Mouse (Mus musculus) 3T3-L1 (cell line): ENCODE data around the gene Slc2a10.

ENCODE experiments used
- DNase-seq: peaks from one replicate; pipeline ENCODE4 v3.0.0-alpha.2; 2015; ENCODE audit warnings: low read depth, low spot score

Gene Slc2a10

GRCm38 (mm10) chr2:165503259-165504203, at the start of gene Slc2a10:
Gene Slc2a10, plus strand, starts transcription at chr2:165503787.
- peak; percentile 76 for DNase-seq

GRCm38 (mm10) chr2:165456710-165457109, 46.9 kb upstream of the Slc2a10 start:
- DNase-seq = peak; percentile 67

GRCm38 (mm10) chr2:165458189-165458588, 45.4 kb upstream of the Slc2a10 start:
- no peak for DNase-seq

- no peak for DNase-seq
Observed at GRCm38 (mm10) chr2:165459663-165460062, 43.9 kb upstream of the Slc2a10 start.

- DNase-seq = no peak
Observed at GRCm38 (mm10) chr2:165467824-165468452, 35.6 kb upstream of the Slc2a10 start.

GRCm38 (mm10) chr2:165470167-165470566, 33.4 kb upstream of the Slc2a10 start:
- DNase-seq = peak; percentile 14

- no peak for DNase-seq
Observed at GRCm38 (mm10) chr2:165471943-165472342, 31.6 kb upstream of the Slc2a10 start.

GRCm38 (mm10) chr2:165473003-165473402, 30.6 kb upstream of the Slc2a10 start, which contains the start of gene Slc13a3:
Gene Slc13a3, minus strand, starts transcription at chr2:165473230.
- DNase-seq = no peak

- no peak for DNase-seq
Observed at GRCm38 (mm10) chr2:165475412-165475811, 28.2 kb upstream of the Slc2a10 start.

GRCm38 (mm10) chr2:165475850-165476249, 27.7 kb upstream of the Slc2a10 start:
- DNase-seq = no peak

GRCm38 (mm10) chr2:165482003-165482402, 21.6 kb upstream of the Slc2a10 start:
- DNase-seq = no peak

- no peak for DNase-seq
Observed at GRCm38 (mm10) chr2:165484152-165484551, 19.4 kb upstream of the Slc2a10 start.

GRCm38 (mm10) chr2:165485826-165486225, 17.8 kb upstream of the Slc2a10 start:
- DNase-seq = no peak

GRCm38 (mm10) chr2:165486401-165486800, 17.2 kb upstream of the Slc2a10 start:
- no peak for DNase-seq

- peak; percentile 64 for DNase-seq
Observed at GRCm38 (mm10) chr2:165486881-165487535, 16.6 kb upstream of the Slc2a10 start.

- DNase-seq = peak; percentile 85
Observed at GRCm38 (mm10) chr2:165492648-165493553, 10.7 kb upstream of the Slc2a10 start, which contains the start of gene Trp53rka. Gene Trp53rka, minus strand, starts transcription at chr2:165493324.

- no peak for DNase-seq
Observed at GRCm38 (mm10) chr2:165493587-165494210, 9.9 kb upstream of the Slc2a10 start.

GRCm38 (mm10) chr2:165494495-165494894, 9.1 kb upstream of the Slc2a10 start:
- no peak for DNase-seq

- peak; percentile 61 for DNase-seq
Observed at GRCm38 (mm10) chr2:165496251-165496650, 7.3 kb upstream of the Slc2a10 start.

GRCm38 (mm10) chr2:165497706-165498275, 5.8 kb upstream of the Slc2a10 start:
- no peak for DNase-seq
